Mouse (Mus musculus): ENCODE measurements around the gene Hsd11b1. TPM values are rescaled to one million over a fixed set of nuclear protein-coding genes. Genes with fewer than 3 reads are reported as not detected.

Gene Hsd11b1
- total and polyA plus RNA-seq, 2 experiments, result 1,028 to 1,077 TPM

GRCm38 (mm10) chr1:193244235-193244634 is 19.6 kb downstream of the Hsd11b1 start:
- Histone ChIP-seq H3K4me3 (ENCODE audit: insufficient read depth, low read depth, low read length) (no peak overlapping the region), H3K36me3 (ENCODE audit: control insufficient read depth, insufficient read depth, low read length) (peaks cover 6% of the 10 kb centered on the region; the same call in 1 of the 2 replicates), H3K27ac (replicated peaks; ENCODE audit: insufficient read depth, low read depth, low read length) (no peak overlapping the region), H3K9ac (ENCODE audit: low read depth, low read length) (no peak overlapping the region), H3K4me1 (ENCODE audit: control insufficient read depth, insufficient read depth, low read length) (peaks cover 8% of the 10 kb centered on the region; the same call in 1 of the 2 replicates), H3K27me3 (ENCODE audit: control insufficient read depth, insufficient read depth, low read length) (no peaks in the 10 kb centered on the region), H3K79me2 (ENCODE audit: control insufficient read depth, insufficient read depth, low read length) (no peaks in the 10 kb centered on the region)
- no peak for DNase-seq (ENCODE audit: extremely low read depth, low read depth, low spot score)
- WGBS, result 90% methylated on average over 6 of the region's 6 CpGs
- TF ChIP-seq POLR2A (IDR thresholded peaks at IDR 0.05; ENCODE audit: extremely low read depth, insufficient read depth, low read length) (no peak), CTCF (IDR thresholded peaks at IDR 0.05; ENCODE audit: low read depth, low read length) (no peak)

GRCm38 (mm10) chr1:193243571-193244193 is 20.2 kb downstream of the Hsd11b1 start:
- peaks cover 8% of the 10 kb centered on the region; the same call in 1 of the 2 replicates for H3K4me1 ChIP-seq (ENCODE audit: control insufficient read depth, insufficient read depth, low read length)
- 83% methylated on average over 10 of the region's 10 CpGs for WGBS
- no peak for TF ChIP-seq POLR2A (IDR thresholded peaks at IDR 0.05; ENCODE audit: extremely low read depth, insufficient read depth, low read length)
- no peak for TF ChIP-seq CTCF (IDR thresholded peaks at IDR 0.05; ENCODE audit: low read depth, low read length)

GRCm38 (mm10) chr1:193242863-193243262 is 21.0 kb downstream of the Hsd11b1 start:
- DNase-seq (ENCODE audit: extremely low read depth, low read depth, low spot score), result no peak
- Histone ChIP-seq H3K79me2 (ENCODE audit: control insufficient read depth, insufficient read depth, low read length) (no peaks in the 10 kb centered on the region), H3K27ac (replicated peaks; ENCODE audit: insufficient read depth, low read depth, low read length) (no peak overlapping the region), H3K27me3 (ENCODE audit: control insufficient read depth, insufficient read depth, low read length) (no peaks in the 10 kb centered on the region), H3K4me3 (ENCODE audit: insufficient read depth, low read depth, low read length) (no peak overlapping the region), H3K4me1 (ENCODE audit: control insufficient read depth, insufficient read depth, low read length) (peaks cover 9% of the 10 kb centered on the region), H3K9ac (ENCODE audit: low read depth, low read length) (no peak overlapping the region), H3K36me3 (ENCODE audit: control insufficient read depth, insufficient read depth, low read length) (peaks cover 12% of the 10 kb centered on the region)
- WGBS, result 66% methylated on average over 4 of the region's 4 CpGs
- TF ChIP-seq CTCF (IDR thresholded peaks at IDR 0.05; ENCODE audit: low read depth, low read length) (no peak), POLR2A (IDR thresholded peaks at IDR 0.05; ENCODE audit: extremely low read depth, insufficient read depth, low read length) (no peak)

More at GRCm38 (mm10) chr1:193243571-193244193, 20.2 kb downstream of the Hsd11b1 start:
- Histone ChIP-seq H3K36me3 (ENCODE audit: control insufficient read depth, insufficient read depth, low read length) (peaks cover 10% of the 10 kb centered on the region; the same call in 1 of the 2 replicates), H3K27ac (replicated peaks; ENCODE audit: insufficient read depth, low read depth, low read length) (no peak overlapping the region), H3K79me2 (ENCODE audit: control insufficient read depth, insufficient read depth, low read length) (no peaks in the 10 kb centered on the region), H3K4me3 (ENCODE audit: insufficient read depth, low read depth, low read length) (no peak overlapping the region), H3K9ac (ENCODE audit: low read depth, low read length) (no peak overlapping the region), H3K27me3 (ENCODE audit: control insufficient read depth, insufficient read depth, low read length) (no peaks in the 10 kb centered on the region)
- no peak for DNase-seq (ENCODE audit: extremely low read depth, low read depth, low spot score)

- Histone ChIP-seq H3K4me3 (ENCODE audit: insufficient read depth, low read depth, low read length) (peak overlapping the region; percentile 40; the same call in 1 of the 2 replicates), H3K4me1 (ENCODE audit: control insufficient read depth, insufficient read depth, low read length) (peaks cover 9% of the 10 kb centered on the region), H3K27ac (replicated peaks; ENCODE audit: insufficient read depth, low read depth, low read length) (peak overlapping the region; percentile 90), H3K36me3 (ENCODE audit: control insufficient read depth, insufficient read depth, low read length) (peaks cover 12% of the 10 kb centered on the region), H3K79me2 (ENCODE audit: control insufficient read depth, insufficient read depth, low read length) (no peaks in the 10 kb centered on the region), H3K27me3 (ENCODE audit: control insufficient read depth, insufficient read depth, low read length) (no peaks in the 10 kb centered on the region), H3K9ac (ENCODE audit: low read depth, low read length) (peak overlapping the region; percentile 69)
- TF ChIP-seq POLR2A (IDR thresholded peaks at IDR 0.05; ENCODE audit: extremely low read depth, insufficient read depth, low read length) (peak; percentile 61; the same call in 1 of the 2 replicates), CTCF (IDR thresholded peaks at IDR 0.05; ENCODE audit: low read depth, low read length) (no peak)
- 7% methylated on average over 8 of the region's 8 CpGs for WGBS
- DNase-seq (ENCODE audit: extremely low read depth, low read depth, low spot score), result peak; percentile 98
Measured at GRCm38 (mm10) chr1:193242238-193242637, 21.6 kb downstream of the Hsd11b1 start.

DNA sequence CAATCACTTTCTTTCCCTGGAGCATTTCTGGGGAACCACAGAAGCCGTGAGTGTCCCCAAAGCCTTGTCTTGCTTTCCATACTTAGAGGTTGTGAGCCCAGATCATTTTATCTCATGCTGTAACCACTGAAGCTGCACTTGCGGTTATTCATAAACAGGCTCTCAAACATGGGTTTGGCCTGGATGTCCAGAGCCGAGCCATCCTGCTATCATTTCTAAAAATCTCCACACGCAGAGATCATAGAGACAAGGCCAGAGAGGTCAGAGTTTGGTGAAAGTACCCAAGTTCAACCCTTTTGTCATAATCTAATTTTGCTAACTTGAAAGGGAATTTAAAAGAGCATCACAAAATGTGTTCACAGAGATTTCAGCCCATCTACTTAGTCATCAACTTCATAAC is 22.4 kb downstream of the Hsd11b1 start:
- peak overlapping the region; percentile 90 for H3K27ac ChIP-seq (replicated peaks; ENCODE audit: insufficient read depth, low read depth, low read length)
- WGBS, result 21% methylated on average over 4 of the region's 4 CpGs
- peaks cover 14% of the 10 kb centered on the region for H3K4me1 ChIP-seq (ENCODE audit: control insufficient read depth, insufficient read depth, low read length)
- peak overlapping the region; percentile 40 for H3K4me3 ChIP-seq (ENCODE audit: insufficient read depth, low read depth, low read length)
- no peaks in the 10 kb centered on the region for H3K27me3 ChIP-seq (ENCODE audit: control insufficient read depth, insufficient read depth, low read length)
- peak overlapping the region; percentile 66 for H3K9ac ChIP-seq (ENCODE audit: low read depth, low read length)
- peaks cover 12% of the 10 kb centered on the region for H3K36me3 ChIP-seq (ENCODE audit: control insufficient read depth, insufficient read depth, low read length)
- TF ChIP-seq CTCF (IDR thresholded peaks at IDR 0.05; ENCODE audit: low read depth, low read length), result no peak
- TF ChIP-seq POLR2A (IDR thresholded peaks at IDR 0.05; ENCODE audit: extremely low read depth, insufficient read depth, low read length), result no peak
- DNase-seq (ENCODE audit: extremely low read depth, low read depth, low spot score), result peak; percentile 93
- H3K79me2 ChIP-seq (ENCODE audit: control insufficient read depth, insufficient read depth, low read length), result no peaks in the 10 kb centered on the region

- Histone ChIP-seq H3K4me3 (ENCODE audit: insufficient read depth, low read depth, low read length) (no peak overlapping the region), H3K79me2 (ENCODE audit: control insufficient read depth, insufficient read depth, low read length) (no peaks in the 10 kb centered on the region), H3K36me3 (ENCODE audit: control insufficient read depth, insufficient read depth, low read length) (peaks cover 17% of the 10 kb centered on the region), H3K27me3 (ENCODE audit: control insufficient read depth, insufficient read depth, low read length) (no peaks in the 10 kb centered on the region), H3K4me1 (ENCODE audit: control insufficient read depth, insufficient read depth, low read length) (peaks cover 14% of the 10 kb centered on the region), H3K27ac (replicated peaks; ENCODE audit: insufficient read depth, low read depth, low read length) (no peak overlapping the region), H3K9ac (ENCODE audit: low read depth, low read length) (no peak overlapping the region)
- no peak for DNase-seq (ENCODE audit: extremely low read depth, low read depth, low spot score)
- 34% methylated on average over 4 of the region's 4 CpGs for WGBS
- TF ChIP-seq POLR2A (IDR thresholded peaks at IDR 0.05; ENCODE audit: extremely low read depth, insufficient read depth, low read length) (no peak), CTCF (IDR thresholded peaks at IDR 0.05; ENCODE audit: low read depth, low read length) (peak; percentile 22)
Measured at GRCm38 (mm10) chr1:193238426-193238825, 25.4 kb downstream of the Hsd11b1 start.

All from liver, adult 2 months (tissue).